Mouse (Mus musculus): Measurements from ENCODE around the gene Cers4. TPM values are rescaled to one million over a fixed set of nuclear protein-coding genes. Genes with fewer than 3 reads are reported as not detected.

Gene Cers4
- polyA plus RNA-seq, 1 experiment: 41.2 TPM

DNA sequence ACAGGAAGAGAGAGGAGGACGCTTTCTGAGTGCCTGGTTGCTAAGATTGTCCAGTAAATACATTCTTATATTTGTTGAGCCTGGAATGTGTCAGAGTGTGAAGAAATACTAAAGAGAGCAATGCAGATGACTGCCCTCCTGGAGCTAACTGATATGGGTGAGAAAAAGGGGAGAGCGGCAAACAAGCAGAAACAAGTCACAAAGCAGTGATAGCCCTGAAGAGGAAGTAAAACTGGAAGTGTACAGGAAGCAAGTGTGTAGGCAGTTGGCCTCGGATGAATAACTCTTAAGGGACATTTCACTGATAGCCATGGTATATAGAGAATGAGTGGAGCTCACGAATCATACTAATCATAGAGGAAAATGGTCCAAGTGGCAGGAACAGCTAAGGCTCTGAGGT, 28.6 kb downstream of the Cers4 start:
- Histone ChIP-seq H3K27me3 (ENCODE audit: control insufficient read depth, insufficient read depth, low read length, poor library complexity, severe bottlenecking) (no peaks in the 10 kb centered on the region), H3K36me3 (ENCODE audit: control insufficient read depth, insufficient read depth, low read length, poor library complexity, severe bottlenecking) (peaks cover 18% of the 10 kb centered on the region), H3K4me1 (ENCODE audit: control insufficient read depth, insufficient read depth, low read length) (no peaks in the 10 kb centered on the region), H3K27ac (ENCODE audit: insufficient read depth, low read length) (no peak overlapping the region), H3K9me3 (replicated peaks; ENCODE audit: control insufficient read depth, insufficient read depth, low read length, poor library complexity, severe bottlenecking) (no peaks in the 10 kb centered on the region), H3K4me3 (ENCODE audit: low read depth, low read length) (no peak overlapping the region), H3K9ac (ENCODE audit: low read depth, poor library complexity, severe bottlenecking) (no peak overlapping the region)
- TF ChIP-seq POLR2A (IDR thresholded peaks at IDR 0.05; ENCODE audit: insufficient read depth, low read length) (no peak), CTCF (IDR thresholded peaks at IDR 0.05; ENCODE audit: low read depth, low read length) (no peak), EP300 (IDR thresholded peaks at IDR 0.05; ENCODE audit: insufficient read depth, low read depth, low read length) (no peak)

GRCm38 (mm10) chr8:4523525-4523924, 30.7 kb downstream of the Cers4 start:
- Histone ChIP-seq H3K9ac (ENCODE audit: low read depth, poor library complexity, severe bottlenecking) (no peak overlapping the region), H3K9me3 (replicated peaks; ENCODE audit: control insufficient read depth, insufficient read depth, low read length, poor library complexity, severe bottlenecking) (no peaks in the 10 kb centered on the region), H3K4me3 (ENCODE audit: low read depth, low read length) (no peak overlapping the region), H3K27ac (ENCODE audit: insufficient read depth, low read length) (no peak overlapping the region), H3K27me3 (ENCODE audit: control insufficient read depth, insufficient read depth, low read length, poor library complexity, severe bottlenecking) (no peaks in the 10 kb centered on the region), H3K4me1 (ENCODE audit: control insufficient read depth, insufficient read depth, low read length) (no peaks in the 10 kb centered on the region), H3K36me3 (ENCODE audit: control insufficient read depth, insufficient read depth, low read length, poor library complexity, severe bottlenecking) (peaks cover 18% of the 10 kb centered on the region)
- TF ChIP-seq POLR2A (IDR thresholded peaks at IDR 0.05; ENCODE audit: insufficient read depth, low read length): no peak
- no peak for TF ChIP-seq EP300 (IDR thresholded peaks at IDR 0.05; ENCODE audit: insufficient read depth, low read depth, low read length)
- no peak for TF ChIP-seq CTCF (IDR thresholded peaks at IDR 0.05; ENCODE audit: low read depth, low read length)

Other genes with a start within 250 kb of the Cers4 start
- 4.2 and 5.6 TPM in 2 replicates for gene Tgfbr3l, start 244.8 kb upstream of the Cers4 start, polyA plus RNA-seq (2011; ENCODE audit: insufficient read depth, insufficient read length, low read depth, missing spikeins)
- gene Snapc2, start 239.9 kb upstream of the Cers4 start, polyA plus RNA-seq (2011; ENCODE audit: insufficient read depth, insufficient read length, low read depth, missing spikeins): 26.8 and 29.0 TPM in 2 replicates
- 21.6 and 25.0 TPM in 2 replicates for gene Ctxn1, start 233.8 kb upstream of the Cers4 start, polyA plus RNA-seq (2011; ENCODE audit: insufficient read depth, insufficient read length, low read depth, missing spikeins)
- gene Timm44, start 217.1 kb upstream of the Cers4 start, polyA plus RNA-seq (2011; ENCODE audit: insufficient read depth, insufficient read length, low read depth, missing spikeins): 99.1 and 103 TPM in 2 replicates
- 35.1 and 40.2 TPM in 2 replicates for gene Ccl25, start 167.8 kb upstream of the Cers4 start, polyA plus RNA-seq (2011; ENCODE audit: insufficient read depth, insufficient read length, low read depth, missing spikeins)
- gene Elavl1, start 167.6 kb upstream of the Cers4 start, polyA plus RNA-seq (2011; ENCODE audit: insufficient read depth, insufficient read length, low read depth, missing spikeins): 118 and 123 TPM in 2 replicates
- 19.4 and 21.7 TPM in 2 replicates for gene Zfp958, start 120.1 kb downstream of the Cers4 start, polyA plus RNA-seq (2011; ENCODE audit: insufficient read depth, insufficient read length, low read depth, missing spikeins)